Mouse (Mus musculus): ENCODE data around the gene Dhx16. TPM values are rescaled to one million over a fixed set of nuclear protein-coding genes. Genes with fewer than 3 reads are reported as not detected.
"Not testable (repeated sequence)": the region's sequence is repeated elsewhere in the genome, so short reads cannot be mapped to it uniquely, and the experiment has no call there.

Gene Dhx16
- total RNA-seq, 4 experiments from 2014 or later = 18.7 to 20.8 (median 20.1) TPM

DNA sequence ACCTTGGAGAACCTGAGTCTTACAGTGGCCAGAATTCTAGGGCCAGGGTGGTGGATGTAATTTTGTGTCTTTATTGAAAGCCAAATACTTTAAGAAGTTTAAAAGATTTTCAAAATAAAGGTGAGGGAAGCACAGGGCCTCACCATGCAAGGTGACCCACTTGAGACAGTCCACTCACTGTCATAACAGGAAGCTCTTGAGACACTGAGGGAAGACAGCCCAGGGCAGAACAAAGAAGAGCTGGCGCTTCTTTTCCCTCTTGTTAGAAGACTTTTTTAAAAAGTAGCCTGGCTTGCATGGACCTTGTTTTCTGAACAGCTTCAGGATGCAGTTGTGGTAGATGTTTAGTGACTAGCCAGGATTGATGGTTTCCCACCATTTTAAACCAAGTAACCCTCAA, 40.8 kb downstream of the Dhx16 start:
- no peak for DNase-seq (ENCODE audit: low spot score)

GRCm38 (mm10) chr17:35920862-35921562, 41.4 kb downstream of the Dhx16 start:
- DNase-seq (ENCODE audit: low spot score) = no peak

- no peak for DNase-seq (ENCODE audit: low spot score)
Observed at GRCm38 (mm10) chr17:35921710-35922109, 42.1 kb downstream of the Dhx16 start.

DNA sequence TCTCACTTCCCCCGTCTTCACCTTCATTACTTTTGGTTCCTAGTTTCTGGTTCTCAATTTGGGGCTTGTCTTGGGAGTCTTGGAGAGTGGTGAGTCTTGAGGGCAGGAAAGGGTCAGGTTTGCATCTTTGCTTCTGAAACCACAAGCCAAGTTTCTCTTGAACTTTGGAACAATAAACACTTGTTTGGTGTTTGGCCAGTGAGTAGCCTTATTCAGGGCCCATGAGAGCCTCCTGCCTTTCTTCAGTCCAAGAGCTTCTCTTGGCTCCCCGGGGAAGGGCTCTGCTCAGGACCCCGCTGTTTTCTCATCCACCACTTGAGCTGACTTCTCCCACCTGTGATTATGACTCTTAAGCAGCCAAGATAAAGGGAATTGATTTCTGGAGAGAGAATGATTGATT, 42.9 kb downstream of the Dhx16 start:
- no peak for DNase-seq (ENCODE audit: low spot score)

DNA sequence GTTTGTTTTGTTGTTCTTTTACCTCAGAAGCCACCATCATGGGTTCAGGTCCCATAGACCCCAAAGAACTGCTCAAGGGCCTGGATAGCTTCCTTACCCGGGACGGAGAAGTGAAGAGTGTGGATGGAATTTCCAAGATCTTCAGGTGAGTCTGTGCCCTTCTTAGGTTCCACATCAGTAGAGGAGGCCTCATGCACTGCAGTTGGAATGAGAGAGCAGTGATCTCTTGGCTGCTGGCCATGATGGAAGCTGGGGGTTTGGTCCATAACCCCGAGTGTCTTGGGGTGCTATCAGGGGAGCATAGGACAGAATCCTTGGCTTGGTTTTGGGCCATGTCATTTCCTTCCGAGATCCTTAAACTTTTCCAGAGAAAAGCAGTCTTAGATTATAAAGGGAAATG, 43.7 kb downstream of the Dhx16 start:
- no peak for DNase-seq (ENCODE audit: low spot score)

GRCm38 (mm10) chr17:35927471-35927870, 47.9 kb downstream of the Dhx16 start:
- no peak for DNase-seq (ENCODE audit: low spot score)

DNA sequence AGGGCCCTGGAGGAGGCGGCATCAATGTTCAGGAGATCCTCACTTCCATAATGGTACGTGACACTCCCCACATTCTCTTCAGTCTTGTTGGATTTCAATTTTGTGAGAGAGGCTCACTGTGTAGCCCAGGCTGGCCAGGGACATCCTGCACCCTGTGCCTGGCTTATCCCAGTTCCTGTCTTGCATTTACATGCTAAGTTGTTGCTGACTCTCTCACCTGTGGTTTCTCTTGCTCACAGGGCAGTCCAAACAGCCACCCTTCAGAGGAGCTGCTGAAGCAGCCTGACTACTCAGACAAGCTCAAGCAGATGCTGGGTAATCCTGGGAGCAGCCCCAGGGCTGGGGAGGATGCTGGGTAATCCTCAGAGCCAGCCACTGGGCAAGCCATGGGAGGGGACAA, 49.9 kb downstream of the Dhx16 start:
- DNase-seq (ENCODE audit: low spot score) = no peak

GRCm38 (mm10) chr17:35930627-35931026, 51.0 kb downstream of the Dhx16 start:
- DNase-seq (ENCODE audit: low spot score) = no peak

DNA sequence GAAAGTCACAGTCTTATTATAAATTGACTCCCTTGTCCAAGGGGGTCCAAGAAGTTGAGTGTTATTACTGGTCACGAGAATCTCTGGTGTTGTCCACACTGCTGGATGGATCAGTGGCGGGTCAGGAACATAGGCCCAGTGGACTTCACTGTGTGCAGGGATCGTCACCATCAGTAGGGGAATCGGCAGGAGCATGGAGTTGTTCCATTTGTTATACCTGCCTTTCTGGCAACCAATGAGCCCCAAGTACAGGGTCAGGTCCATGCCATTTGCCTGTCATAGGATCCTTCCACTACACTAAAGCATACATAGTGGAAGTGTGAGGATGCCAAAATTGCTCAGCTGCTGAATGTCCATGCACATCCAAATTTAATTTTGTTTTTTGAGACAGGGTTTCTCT, 53.0 kb downstream of the Dhx16 start:
- DNase-seq (ENCODE audit: low spot score) = no peak

DNA sequence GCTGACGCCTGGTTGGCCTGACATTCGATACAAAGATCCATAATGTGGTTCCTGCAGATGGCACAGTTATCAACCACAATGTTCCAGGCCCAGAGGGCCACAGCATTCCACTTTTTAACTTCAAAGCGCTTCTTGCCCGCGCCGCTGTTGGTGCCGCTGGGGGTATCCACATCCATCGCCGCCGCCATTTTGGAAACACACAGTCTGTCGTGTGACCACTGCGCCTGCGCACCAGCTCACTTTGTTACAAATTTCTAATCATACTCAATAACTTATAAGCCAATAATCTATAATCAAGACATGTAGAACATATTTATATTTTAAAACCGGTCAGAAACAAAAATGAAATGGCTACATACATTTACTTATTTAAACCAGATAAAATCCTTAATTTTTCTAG, 56.1 kb downstream of the Dhx16 start:
- DNase-seq (ENCODE audit: low spot score) = not testable (repeated sequence)

DNA sequence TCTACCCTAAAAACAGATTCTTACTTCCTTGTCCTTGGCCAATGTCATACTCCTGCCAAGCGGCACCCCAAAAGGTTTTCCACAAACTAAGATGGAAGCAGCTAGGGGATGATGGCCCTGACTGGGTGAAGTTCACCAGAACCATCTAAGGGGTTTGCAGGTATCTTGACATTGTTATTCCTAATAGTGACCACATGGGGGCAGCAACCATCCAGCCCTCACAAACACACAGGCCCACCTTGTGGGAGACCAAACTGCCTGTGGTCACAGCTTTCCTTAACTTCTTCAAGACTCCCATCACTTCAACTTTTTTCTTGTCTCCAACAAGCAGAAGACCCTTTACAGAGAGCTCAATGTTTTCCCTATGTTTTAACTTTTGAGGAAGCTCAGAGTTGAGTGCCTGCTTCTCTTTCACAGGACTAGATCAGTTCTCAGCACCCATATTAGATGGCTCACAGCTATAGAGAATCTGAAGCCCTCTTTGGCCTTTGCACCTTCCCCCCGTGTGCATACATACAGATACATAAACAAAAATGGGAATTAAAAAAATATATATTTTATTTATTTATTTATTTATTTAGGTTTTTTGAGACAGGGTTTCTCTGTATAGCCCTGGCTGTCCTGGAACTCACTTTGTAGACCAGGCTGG, 58.2 kb downstream of the Dhx16 start:
- no peak for DNase-seq (ENCODE audit: low spot score)

GRCm38 (mm10) chr17:35939108-35939507, 59.5 kb downstream of the Dhx16 start:
- no peak for DNase-seq (ENCODE audit: low spot score)

DNA sequence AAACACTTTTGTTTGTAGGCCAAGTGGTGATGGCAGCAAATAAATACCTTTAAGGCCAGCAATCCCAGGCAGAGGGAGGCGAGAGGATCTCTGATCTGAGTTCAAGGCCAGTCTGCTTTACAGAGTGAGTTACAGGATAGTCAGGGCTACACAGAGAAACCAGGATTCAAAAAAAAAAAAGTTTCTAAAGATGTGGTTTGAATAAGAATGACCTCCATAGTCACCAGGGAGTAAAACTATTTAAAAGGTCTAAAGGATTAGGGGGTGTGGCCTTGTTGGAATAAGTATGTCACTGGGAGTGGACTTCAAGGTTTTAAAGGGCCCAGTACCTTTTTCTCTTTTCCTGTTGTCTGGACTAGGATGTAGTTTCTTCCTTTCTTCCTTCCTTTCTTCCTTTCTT, 60.3 kb downstream of the Dhx16 start:
- DNase-seq (ENCODE audit: low spot score) = no peak

Small RNA genes within 50 kb of the gene (microRNA-seq; reads per million reads assigned to microRNA genes)
- gene Gm28033 (not detected), gene Mir1894 (not detected)

Other genes with a start within 250 kb of the Dhx16 start
- gene Mucl3, start 236.1 kb upstream of the Dhx16 start, total RNA-seq (2022) = not detected
- 10 to 100 TPM; 30.4 to 34.9 (median 31.8) TPM for gene Vars2, start 212.2 kb upstream of the Dhx16 start, total RNA-seq (2022)
- gene Gtf2h4, start 206.1 kb upstream of the Dhx16 start, total RNA-seq (2022) = 10 to 100 TPM; 18.4 to 22.2 (median 21.2) TPM
- gene Ddr1, start 175.2 kb upstream of the Dhx16 start, total RNA-seq (2022) = 10 to 100 TPM; 23.8 to 30.0 (median 29.5) TPM
- 10 to 100 TPM; 31.3 to 64.3 (median 38.9) TPM for gene Ier3, start 58.1 kb upstream of the Dhx16 start, total RNA-seq (2022)
- 100 to 1,000 TPM; 154 to 174 (median 157) TPM for gene Flot1, start 56.6 kb upstream of the Dhx16 start, total RNA-seq (2022)
- gene Tubb5, start 41.5 kb upstream of the Dhx16 start, total RNA-seq (2022) = 10 to 100 TPM; 65.2 to 94.6 (median 72.1) TPM
- 10 to 100 TPM; 11.5 to 12.8 (median 12.0) TPM for gene Mdc1, start 38.3 kb upstream of the Dhx16 start, total RNA-seq (2022)
- 1 to 10 TPM; 1.7 to 2.9 (median 1.8) TPM for gene Nrm, start 18.5 kb upstream of the Dhx16 start, total RNA-seq (2022)
- gene Ppp1r18, start 14.2 kb upstream of the Dhx16 start, total RNA-seq (2022) = 10 to 100 TPM; 10.5 to 13.5 (median 11.8) TPM
- gene 2310061I04Rik, start 17.6 kb downstream of the Dhx16 start, total RNA-seq (2022) = 100 to 1,000 TPM in 3 of 4 experiments, 10 to 100 TPM in 1; 85.5 to 115 (median 106) TPM
- 1 to 10 TPM; 6.6 to 9.3 (median 8.3) TPM for gene Atat1, start 30.3 kb downstream of the Dhx16 start, total RNA-seq (2022)
- 10 to 100 TPM; 56.1 to 73.8 (median 57.0) TPM for gene Mrps18b, start 36.6 kb downstream of the Dhx16 start, total RNA-seq (2022)
- 10 to 100 TPM; 22.7 to 42.3 (median 25.8) TPM for gene Ppp1r10, start 36.6 kb downstream of the Dhx16 start, total RNA-seq (2022)
- 10 to 100 TPM; 70.8 to 76.2 (median 72.2) TPM for gene Abcf1, start 89.9 kb downstream of the Dhx16 start, total RNA-seq (2022)
- gene Gnl1, start 100.0 kb downstream of the Dhx16 start, total RNA-seq (2022) = 10 to 100 TPM; 32.1 to 41.0 (median 35.1) TPM
- 1 to 10 TPM; 2.0 to 4.0 (median 2.9) TPM for gene Prr3, start 100.4 kb downstream of the Dhx16 start, total RNA-seq (2022)
- gene H2-T24, start 140.7 kb downstream of the Dhx16 start, total RNA-seq (2022) = 1 to 10 TPM; 6.1 to 7.4 (median 7.1) TPM
- gene H2-T23, start 153.0 kb downstream of the Dhx16 start, total RNA-seq (2022) = 10 to 100 TPM; 26.8 to 28.5 (median 27.9) TPM
- gene H2-T22, start 162.9 kb downstream of the Dhx16 start, total RNA-seq (2022) = 10 to 100 TPM; 10.4 to 14.0 (median 13.0) TPM
- gene Gm6034, start 163.1 kb downstream of the Dhx16 start, total RNA-seq (2022) = not detected
- gene Gm11127, start 178.6 kb downstream of the Dhx16 start, total RNA-seq (2022) = 1 to 10 TPM; 4.0 to 5.5 (median 4.9) TPM
- under 1 TPM in 3 of 4 experiments, not detected in 1; 0.19 to 0.26 (median 0.25) TPM for gene Gm19684, start 241.9 kb downstream of the Dhx16 start, total RNA-seq (2022)
- gene Gm7030, start 249.6 kb downstream of the Dhx16 start, total RNA-seq (2022) = under 1 TPM in 2 of 4 experiments, not detected in 2; 0.34 to 0.38 TPM

Data from heart, adult 8-10 months (tissue).